Mouse (Mus musculus) retina, adult 2 months (tissue): Measurements from ENCODE around the gene Slc8a2.

Experiments used
- DNase-seq: peaks from one replicate; pipeline ENCODE4 v3.0.0-alpha.2; 2012; ENCODE audit warnings: low read depth, low spot score

Slc8a2 gene

GRCm38 (mm10) chr7:16172141-16172581 is 42.5 kb downstream of the Slc8a2 start:
- DNase-seq = no peak

- no peak for DNase-seq
Observed at GRCm38 (mm10) chr7:16172586-16173140, 43.0 kb downstream of the Slc8a2 start.

- DNase-seq = no peak
Observed at GRCm38 (mm10) chr7:16173146-16173545, 43.5 kb downstream of the Slc8a2 start.

- no peak for DNase-seq
Observed at GRCm38 (mm10) chr7:16174597-16175541, 45.2 kb downstream of the Slc8a2 start, which contains the start of gene Meis3. Gene Meis3, plus strand, starts transcription at chr7:16175090.

- no peak for DNase-seq
Observed at GRCm38 (mm10) chr7:16175542-16175931, 45.9 kb downstream of the Slc8a2 start.

- no peak for DNase-seq
Observed at GRCm38 (mm10) chr7:16178114-16178513, 48.5 kb downstream of the Slc8a2 start.

- no peak for DNase-seq
Observed at GRCm38 (mm10) chr7:16183663-16184062, 54.0 kb downstream of the Slc8a2 start.

GRCm38 (mm10) chr7:16187494-16187893 is 57.9 kb downstream of the Slc8a2 start:
- DNase-seq = no peak

GRCm38 (mm10) chr7:16192315-16192714 is 62.7 kb downstream of the Slc8a2 start:
- DNase-seq = peak; percentile 48

- DNase-seq = no peak
Observed at GRCm38 (mm10) chr7:16193702-16194101, 64.1 kb downstream of the Slc8a2 start.

GRCm38 (mm10) chr7:16196616-16197015 is 67.0 kb downstream of the Slc8a2 start:
- no peak for DNase-seq

- DNase-seq = no peak
Observed at GRCm38 (mm10) chr7:16197166-16197565, 67.5 kb downstream of the Slc8a2 start.

GRCm38 (mm10) chr7:16198540-16198939 is 68.9 kb downstream of the Slc8a2 start:
- no peak for DNase-seq

GRCm38 (mm10) chr7:16201136-16201535 is 71.5 kb downstream of the Slc8a2 start:
- DNase-seq = no peak

- no peak for DNase-seq
Observed at GRCm38 (mm10) chr7:16202756-16203504, 73.3 kb downstream of the Slc8a2 start.

- DNase-seq = no peak
Observed at GRCm38 (mm10) chr7:16203505-16203903, 73.9 kb downstream of the Slc8a2 start.

GRCm38 (mm10) chr7:16204791-16205190 is 75.2 kb downstream of the Slc8a2 start:
- no peak for DNase-seq

GRCm38 (mm10) chr7:16207076-16207475 is 77.5 kb downstream of the Slc8a2 start:
- DNase-seq = no peak

- no peak for DNase-seq
Observed at GRCm38 (mm10) chr7:16207496-16207895, 77.9 kb downstream of the Slc8a2 start.

GRCm38 (mm10) chr7:16208781-16209665 is 79.4 kb downstream of the Slc8a2 start:
- DNase-seq = no peak
